Mouse (Mus musculus) left cerebral cortex, postnatal 4 days (tissue): ENCODE measurements at regions not wholly inside any gene's neighbourhood (a gene's known extent, or its start where the extent isn't known, plus 50 kb on each side); places are given as distances from the start of the nearest gene placed in this dataset.

Experiments
- DNase-seq: peaks from one replicate; pipeline ENCODE4 v3.0.0-alpha.2; 2022
- intact Hi-C: fragments of 180-260 bp; cut with DNase I; formaldehyde crosslinking; loops from one replicate; pipeline ENCODE4 v1.15.1; 2025

- peak; percentile 2 for DNase-seq
- intact Hi-C loops: no loop called here
Observed at GRCm38 (mm10) chr19:21106241-21106669, 152.3 kb upstream of the Tmc1 start.

- intact Hi-C loops: no loop called here
- no peak for DNase-seq
Observed at GRCm38 (mm10) chr19:21105004-21105403, 151.0 kb upstream of the Tmc1 start.

- intact Hi-C loops: no loop called here
- DNase-seq: no peak
Observed at GRCm38 (mm10) chr19:21104462-21104936, 150.5 kb upstream of the Tmc1 start.

GRCm38 (mm10) chr19:21077771-21078548 lies 124.0 kb upstream of the Tmc1 start:
- intact Hi-C loops: no loop called here

GRCm38 (mm10) chr19:21068381-21068780 lies 114.4 kb upstream of the Tmc1 start:
- DNase-seq: no peak
- intact Hi-C loops: no loop called here

More at GRCm38 (mm10) chr19:21077771-21078548, 124.0 kb upstream of the Tmc1 start:
- no peak for DNase-seq

- no peak for DNase-seq
- intact Hi-C loops: no loop called here
Observed at GRCm38 (mm10) chr19:21066432-21067113, 112.6 kb upstream of the Tmc1 start.

- no peak for DNase-seq
- intact Hi-C loops: no loop called here
Observed at GRCm38 (mm10) chr19:21064902-21065301, 110.9 kb upstream of the Tmc1 start.

GRCm38 (mm10) chr19:21053597-21054544 lies 99.9 kb upstream of the Tmc1 start:
- DNase-seq: peak; percentile 76
- intact Hi-C loops: no loop called here

GRCm38 (mm10) chr19:21052771-21053170 lies 98.8 kb upstream of the Tmc1 start:
- intact Hi-C loops: no loop called here
- no peak for DNase-seq

GRCm38 (mm10) chr19:21051872-21052271 lies 97.9 kb upstream of the Tmc1 start:
- intact Hi-C loops: no loop called here
- no peak for DNase-seq

GRCm38 (mm10) chr19:21050994-21051721 lies 97.2 kb upstream of the Tmc1 start:
- DNase-seq: no peak
- intact Hi-C loops: no loop called here

- intact Hi-C loops: no loop called here
- DNase-seq: no peak
Observed at GRCm38 (mm10) chr19:21049301-21049700, 95.3 kb upstream of the Tmc1 start.

- intact Hi-C loops: no loop called here
- no peak for DNase-seq
Observed at GRCm38 (mm10) chr19:21045565-21045964, 91.6 kb upstream of the Tmc1 start.

GRCm38 (mm10) chr19:21043958-21044357 lies 90.0 kb upstream of the Tmc1 start:
- DNase-seq: no peak
- intact Hi-C loops: no loop called here

GRCm38 (mm10) chr19:21042536-21042935 lies 88.5 kb upstream of the Tmc1 start:
- intact Hi-C loops: no loop called here

GRCm38 (mm10) chr19:21037448-21038077 lies 83.6 kb upstream of the Tmc1 start:
- no peak for DNase-seq
- intact Hi-C loops: loop anchor here (1.0 to 10.0 kb wide), 2 partner anchors 235 to 527 kb away; partner anchors contain the start of gene Zfand5

More at GRCm38 (mm10) chr19:21042536-21042935, 88.5 kb upstream of the Tmc1 start:
- DNase-seq: peak; percentile 51

- peak; percentile 40 for DNase-seq
- intact Hi-C loops: loop anchor here (1.0 to 10.0 kb wide), 2 partner anchors 236 to 528 kb away; partner anchors contain the start of gene Zfand5
Observed at GRCm38 (mm10) chr19:21036507-21037425, 82.8 kb upstream of the Tmc1 start.

- intact Hi-C loops: loop anchor here (10.0 kb wide), 1 partner anchor 529 kb away; no protein-coding TSS in a partner anchor
- DNase-seq: no peak
Observed at GRCm38 (mm10) chr19:21035505-21035904, 81.5 kb upstream of the Tmc1 start.
